Mouse (Mus musculus) embryonic stem cell, embryonic (primary cell): ENCODE data around the gene Synpr.

ENCODE experiments used
- CTCF ChIA-PET, 4 experiments: fragments of 300-600 bp in 2 of 4; fragments of 350-600 bp in 2 of 4; sonication (Branson Sonifier 250); formaldehyde crosslinking; loops; one replicate each; lab custom pipeline; 2022; ENCODE audit warnings: inconsistent platforms in 2 of 4; lab: Charles Lee
- POLR2A ChIA-PET, 4 experiments: fragments of 300-600 bp in 2 of 4; fragments of 350-600 bp in 2 of 4; sonication (Branson Sonifier 250); formaldehyde crosslinking; loops; one replicate each; lab custom pipeline; 2022; ENCODE audit warnings: antibody characterized with exemption in 4 of 4, inconsistent platforms in 1 of 4; lab: Charles Lee

Synpr gene

DNA sequence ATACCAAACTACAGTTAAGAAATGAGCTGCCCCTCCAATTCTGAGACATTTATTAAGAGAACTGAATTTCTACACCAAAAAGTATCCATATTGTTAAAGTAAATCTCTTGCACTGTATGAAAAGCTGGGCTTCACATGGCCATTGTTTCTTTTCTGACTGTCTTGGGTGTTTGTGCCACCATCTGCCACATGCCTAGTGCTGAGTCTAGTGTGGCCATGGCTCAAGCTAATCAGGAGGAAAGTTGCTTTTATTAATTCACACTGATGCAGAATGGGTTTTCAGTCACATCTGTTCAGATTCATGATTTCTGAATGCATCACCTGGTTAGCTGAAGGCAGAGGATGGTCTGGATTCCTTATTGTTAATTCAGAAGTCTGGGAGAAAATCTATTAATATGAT lies 170.4 kb downstream of the Synpr start:
- ChIA-PET CTCF (interaction anchor here in 1 of 4 experiments (0.6 kb wide), 1 partner anchor 37 kb away, joined by 3 read pairs; no protein-coding TSS in a partner anchor), POLR2A (interaction anchor here in 1 of 4 experiments (0.7 kb wide), 1 partner anchor 59 kb away, joined by 3 read pairs; no protein-coding TSS in a partner anchor)

DNA sequence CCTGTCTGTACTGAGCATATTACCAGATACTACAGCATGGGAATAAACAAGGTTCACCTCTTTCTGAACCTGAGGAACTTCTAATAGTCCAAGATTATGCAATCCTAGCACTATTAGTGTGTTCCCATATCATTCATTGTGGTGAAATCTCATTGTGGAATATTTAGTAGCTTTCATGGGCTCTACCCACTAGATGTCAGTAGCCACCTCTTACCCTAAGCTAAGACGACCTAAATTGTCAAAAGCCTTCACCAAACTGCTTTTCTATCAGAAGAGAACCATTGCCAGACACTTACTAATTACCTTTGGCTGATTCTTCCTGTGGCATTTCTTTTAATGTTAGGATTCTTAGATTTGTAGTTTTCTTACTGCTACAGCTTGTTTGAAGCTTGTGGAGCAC lies 174.8 kb downstream of the Synpr start:
- ChIA-PET CTCF (interaction anchor here in 2 of 4 experiments (0.8 to 2.2 kb wide), 3 partner anchors 113 to 458 kb away, joined by 3 to 14 read pairs (median 6); no protein-coding TSS in a partner anchor), POLR2A (no interaction called here)

DNA sequence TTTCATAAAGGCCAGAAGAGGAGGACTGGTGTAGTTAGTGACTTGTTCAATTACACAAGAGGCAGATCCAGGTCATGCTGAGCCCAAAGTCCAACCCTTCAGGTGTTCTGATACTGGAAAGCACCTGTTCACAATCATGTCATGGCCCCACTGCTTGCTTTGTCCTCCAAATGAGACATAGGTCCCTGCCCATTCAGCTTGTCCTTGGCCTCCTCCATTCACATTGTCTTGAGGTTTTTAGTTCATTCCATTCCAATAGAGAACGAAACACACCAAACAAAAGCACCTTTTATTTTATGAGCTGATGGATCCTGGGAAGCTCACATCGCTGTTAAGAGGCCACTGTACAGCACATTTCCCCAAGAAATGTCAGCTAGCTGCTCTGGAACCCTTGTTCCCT lies 184.6 kb downstream of the Synpr start:
- POLR2A ChIA-PET = no interaction called here
- CTCF ChIA-PET = no interaction called here

DNA sequence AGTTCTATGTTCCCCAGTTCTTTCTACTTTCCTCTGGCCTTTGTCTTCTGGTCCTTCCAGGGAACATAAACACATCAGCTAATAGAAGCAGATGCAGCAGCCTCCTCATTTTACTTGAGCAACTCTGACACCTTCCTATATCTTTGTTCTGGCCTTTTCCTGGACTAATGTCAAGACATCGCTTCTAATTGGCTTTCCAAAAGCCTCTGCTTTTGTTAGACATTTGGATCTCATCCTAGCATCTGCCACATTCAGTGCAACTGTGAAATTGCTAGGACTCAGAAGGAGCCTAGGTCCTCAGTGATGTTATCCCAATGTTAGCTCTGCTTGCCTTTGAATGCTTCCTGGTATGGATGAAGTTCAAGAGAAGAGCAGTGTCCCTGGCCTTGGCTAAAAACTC lies 193.2 kb downstream of the Synpr start:
- CTCF ChIA-PET = no interaction called here
- POLR2A ChIA-PET = interaction anchor here in 1 of 4 experiments (1.5 kb wide), 1 partner anchor 10 kb away, joined by 3 read pairs; no protein-coding TSS in a partner anchor

DNA sequence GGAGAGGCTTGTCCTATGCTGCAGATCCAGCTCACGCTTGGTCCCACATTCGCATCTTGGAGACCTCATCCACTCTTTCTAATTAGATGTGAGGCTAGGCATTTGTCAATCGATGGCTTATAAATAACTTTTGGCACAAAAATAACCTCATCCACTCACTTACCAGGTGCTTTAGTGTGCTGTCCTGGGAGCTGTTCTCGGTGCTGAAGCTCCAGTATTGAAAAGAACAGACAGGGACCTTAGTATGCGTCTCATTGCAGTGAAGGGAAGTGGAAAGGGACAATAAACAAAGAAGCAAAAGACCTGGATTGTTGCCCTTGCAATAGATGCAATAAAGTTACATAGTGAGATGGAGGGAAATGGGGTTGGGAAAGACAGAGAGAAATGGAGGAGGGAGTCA lies 220.8 kb downstream of the Synpr start:
- POLR2A ChIA-PET = no interaction called here
- CTCF ChIA-PET = no interaction called here

DNA sequence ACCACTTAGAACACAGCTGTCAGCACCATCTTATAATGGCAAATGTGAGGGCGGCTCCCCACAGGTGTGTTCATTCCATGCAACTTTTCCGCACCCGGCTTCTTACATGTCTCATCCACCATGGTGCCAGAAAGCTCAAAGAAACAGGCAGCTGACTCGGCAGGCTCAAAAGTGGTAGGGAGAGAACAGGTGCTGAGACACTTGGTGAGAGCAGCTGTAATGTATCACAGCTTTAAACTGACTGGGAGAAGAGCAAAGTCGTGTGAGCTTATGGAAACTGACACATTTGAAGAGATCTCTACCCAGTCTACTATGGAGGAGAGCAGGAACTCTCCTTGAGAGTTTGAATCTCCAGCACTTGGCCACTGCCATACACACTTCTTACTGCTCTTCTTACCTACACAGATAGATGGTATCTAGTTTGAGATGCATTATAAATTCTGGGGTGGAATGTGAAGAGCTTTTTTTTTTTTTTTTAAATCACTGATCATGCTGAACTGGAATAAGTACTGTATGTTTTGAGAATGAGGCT lies 234.1 kb downstream of the Synpr start:
- CTCF ChIA-PET = no interaction called here
- POLR2A ChIA-PET = interaction anchor here in 2 of 4 experiments (0.7 to 1.0 kb wide), 2 partner anchors 9 to 43 kb away, joined by 3 to 4 read pairs; no protein-coding TSS in a partner anchor

DNA sequence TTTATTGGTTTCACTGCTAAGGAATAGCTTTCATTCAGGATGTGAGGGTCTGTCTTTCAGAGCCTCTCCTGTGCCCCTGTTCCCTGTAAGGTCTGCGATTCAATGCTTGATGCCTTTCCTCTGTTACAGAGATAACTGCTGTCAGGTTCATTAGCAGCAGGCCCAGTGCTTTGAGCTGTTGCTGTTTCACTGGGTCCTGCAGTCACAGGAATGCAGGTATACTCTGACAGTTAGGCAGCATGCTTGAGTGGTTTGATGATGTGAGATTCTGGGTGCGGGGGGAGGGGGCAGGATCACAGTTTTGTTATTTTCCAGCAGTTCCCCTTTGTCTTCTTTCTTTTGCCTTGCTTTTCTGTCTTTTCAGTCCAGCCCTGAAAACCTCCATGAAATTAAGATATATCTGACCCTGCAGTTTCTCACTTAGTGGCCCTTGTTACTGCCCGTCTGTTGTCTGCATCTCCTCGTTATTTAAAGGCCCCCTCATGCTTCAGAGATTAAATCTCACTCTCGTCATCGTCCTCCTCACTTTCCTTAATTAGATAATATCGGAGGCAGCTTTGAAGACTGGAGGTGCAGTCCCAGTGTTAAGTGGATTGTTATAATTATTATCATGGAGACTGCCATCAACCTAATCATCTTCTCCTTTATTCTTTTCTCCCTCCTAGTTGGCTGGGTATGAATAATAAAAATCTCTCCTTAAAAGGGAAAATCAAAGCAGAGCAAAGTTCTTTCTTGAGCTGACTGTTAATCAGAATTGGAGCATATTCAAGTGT lies 234.8 kb downstream of the Synpr start:
- POLR2A ChIA-PET = interaction anchor here in 2 of 4 experiments (0.6 to 1.0 kb wide), 2 partner anchors 9 to 704 kb away, joined by 3 read pairs; no protein-coding TSS in a partner anchor

DNA sequence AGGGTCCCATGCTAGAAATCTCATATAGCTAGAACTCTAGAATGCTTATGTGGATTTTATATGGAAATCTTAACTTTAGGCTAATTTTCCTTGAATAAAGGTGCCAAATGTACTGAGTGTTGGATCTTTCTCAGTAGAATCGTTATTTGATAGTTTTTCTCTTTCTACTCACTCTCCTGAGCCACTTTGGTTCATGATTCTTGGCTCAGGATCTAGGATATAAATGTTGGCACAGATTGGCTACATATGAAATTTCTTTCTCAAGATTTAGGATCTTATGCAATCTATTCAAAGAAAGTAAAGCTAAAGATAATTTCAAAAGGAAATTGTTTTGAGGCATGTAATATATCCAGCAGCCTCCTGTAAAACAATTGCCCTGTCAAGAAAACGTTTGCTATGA lies 263.2 kb downstream of the Synpr start:
- POLR2A ChIA-PET = no interaction called here
- CTCF ChIA-PET = no interaction called here

More for the DNA sequence above, 234.8 kb downstream of the Synpr start:
- CTCF ChIA-PET = no interaction called here

DNA sequence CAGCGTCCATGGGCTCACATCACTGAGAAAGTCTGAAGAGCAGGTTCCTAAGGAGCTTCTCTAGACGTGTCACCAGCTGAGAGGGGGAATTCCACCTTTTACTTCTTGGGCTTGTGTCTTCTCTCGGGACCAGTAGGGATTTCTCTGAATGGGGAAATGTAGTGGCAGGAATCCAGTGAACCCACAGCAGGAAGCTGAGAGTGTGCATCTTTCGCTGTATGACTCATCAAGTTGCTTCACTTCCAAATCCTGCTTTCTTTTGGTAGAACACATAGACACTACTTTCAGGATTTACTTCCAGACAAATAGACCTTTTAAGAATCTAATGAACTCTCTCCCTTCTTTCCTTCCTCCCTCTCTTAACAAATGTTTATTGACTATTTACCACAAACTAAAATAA lies 266.6 kb downstream of the Synpr start:
- ChIA-PET CTCF (interaction anchor here in 1 of 4 experiments (0.6 kb wide), 1 partner anchor 15 kb away, joined by 4 read pairs; no protein-coding TSS in a partner anchor), POLR2A (no interaction called here)

DNA sequence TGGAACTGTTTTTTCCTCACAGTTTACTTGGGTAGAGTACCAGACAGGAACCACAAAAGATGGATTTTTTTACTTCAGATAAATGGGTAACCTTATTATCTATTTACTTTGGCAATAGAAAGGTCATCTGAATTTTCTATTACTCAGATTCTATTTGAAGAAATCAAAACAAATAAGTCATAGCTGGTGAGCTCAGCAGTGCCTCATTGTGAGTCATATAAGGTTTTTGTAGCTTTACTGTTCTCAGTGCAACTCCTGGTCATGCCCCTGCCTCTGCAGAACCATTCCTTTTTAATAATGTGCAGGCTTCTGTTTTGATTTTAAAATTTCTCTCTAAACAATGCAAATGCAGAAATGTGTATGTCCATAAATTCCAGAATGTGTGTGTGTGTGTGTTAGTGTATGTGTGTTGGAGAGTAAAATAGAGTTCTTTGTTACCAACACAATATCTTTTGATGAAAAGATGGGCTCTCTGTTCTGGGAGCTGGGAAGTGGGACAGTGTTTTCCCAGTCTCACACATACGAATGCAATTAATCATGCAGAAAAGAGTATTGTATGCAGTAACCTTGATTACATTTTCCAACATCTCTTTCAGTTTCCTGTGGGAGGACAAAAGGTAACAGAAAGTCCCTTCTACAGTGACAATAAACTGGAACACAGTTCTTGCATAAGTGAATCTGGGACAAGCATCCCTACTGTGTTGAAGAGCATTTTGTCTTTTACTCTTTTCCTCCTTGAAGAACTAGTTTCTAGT lies 269.2 kb downstream of the Synpr start:
- POLR2A ChIA-PET = interaction anchor here in 1 of 4 experiments (0.5 kb wide), 1 partner anchor 357 kb away, joined by 3 read pairs; no protein-coding TSS in a partner anchor
- CTCF ChIA-PET = no interaction called here

DNA sequence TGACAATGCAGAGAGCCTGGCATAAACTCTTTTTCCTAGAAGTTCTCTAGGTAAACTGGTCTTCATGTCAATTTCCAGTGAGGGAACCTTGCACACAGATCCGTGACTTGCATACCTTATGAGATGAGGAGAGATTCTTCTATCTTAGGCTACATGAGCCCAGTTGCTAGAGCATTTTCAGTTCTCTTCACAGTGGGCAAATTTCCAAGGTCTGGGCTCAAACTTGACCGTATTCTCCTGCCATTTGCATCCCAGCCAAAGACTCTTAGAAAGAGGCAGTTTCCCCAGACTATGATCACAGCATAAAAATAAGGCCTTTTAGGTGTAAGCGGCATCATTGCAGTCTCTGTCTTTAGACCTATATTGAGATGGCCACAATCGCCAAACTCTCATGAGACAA lies 270.1 kb downstream of the Synpr start:
- POLR2A ChIA-PET = no interaction called here
- CTCF ChIA-PET = no interaction called here

DNA sequence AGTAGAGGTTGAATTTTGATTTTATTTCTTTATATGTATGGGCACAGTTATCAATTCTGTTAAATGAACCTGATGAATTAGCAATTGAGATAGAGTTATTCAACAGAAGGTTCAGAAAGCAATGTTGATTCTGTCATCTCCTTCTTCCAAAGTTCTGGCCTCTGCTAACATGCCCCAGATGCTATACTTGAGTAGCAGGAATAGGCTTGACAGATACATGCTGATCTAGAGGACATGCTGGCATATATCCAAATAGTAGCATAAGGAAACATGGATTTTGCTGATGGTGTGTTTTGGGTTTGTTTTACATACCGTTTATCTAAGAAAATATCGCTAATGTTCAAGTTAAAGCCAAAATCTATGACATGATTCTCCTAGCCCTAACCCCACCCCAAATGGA lies 273.5 kb downstream of the Synpr start:
- POLR2A ChIA-PET = no interaction called here
- CTCF ChIA-PET = interaction anchor here in 1 of 4 experiments (0.6 kb wide), 1 partner anchor 262 kb away, joined by 3 read pairs; no protein-coding TSS in a partner anchor

DNA sequence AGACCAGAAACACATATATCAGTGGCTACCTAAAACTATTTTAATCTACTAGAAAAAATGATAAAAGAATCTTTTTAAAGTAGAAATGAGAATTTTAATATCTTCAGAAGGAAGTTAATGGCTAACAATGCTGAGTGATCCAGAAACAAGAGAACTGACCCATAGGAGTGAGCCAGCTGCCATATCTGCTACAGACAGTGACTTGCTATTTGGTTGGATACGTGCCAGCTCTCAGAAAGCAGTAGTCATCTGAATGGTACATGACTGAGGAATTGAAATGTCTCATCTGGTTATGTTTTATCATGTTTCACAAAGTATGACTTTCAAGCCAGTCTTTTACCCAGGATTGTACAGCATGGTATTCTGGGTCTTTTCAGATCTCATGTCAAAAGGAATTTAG lies 282.7 kb downstream of the Synpr start:
- ChIA-PET POLR2A (no interaction called here), CTCF (no interaction called here)

DNA sequence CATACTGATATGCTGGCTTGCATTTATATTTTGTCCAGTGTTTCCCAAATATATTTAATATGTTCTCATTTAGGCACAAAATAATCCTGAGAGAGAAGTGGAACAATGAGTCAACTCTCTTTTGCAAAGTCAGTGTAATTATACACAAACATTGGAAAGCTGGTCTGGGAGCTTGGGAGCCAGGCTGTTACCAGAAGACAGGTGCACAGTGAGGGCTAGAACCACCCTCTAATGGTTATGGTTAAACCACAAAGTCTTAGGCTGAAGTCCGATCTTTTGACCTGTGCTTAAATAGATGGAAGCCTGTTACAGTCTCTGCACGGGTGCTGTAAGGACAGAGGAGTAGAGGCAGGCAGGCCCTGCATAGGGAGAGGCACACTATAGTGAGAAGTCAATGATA lies 283.4 kb downstream of the Synpr start:
- CTCF ChIA-PET = no interaction called here
- POLR2A ChIA-PET = no interaction called here

DNA sequence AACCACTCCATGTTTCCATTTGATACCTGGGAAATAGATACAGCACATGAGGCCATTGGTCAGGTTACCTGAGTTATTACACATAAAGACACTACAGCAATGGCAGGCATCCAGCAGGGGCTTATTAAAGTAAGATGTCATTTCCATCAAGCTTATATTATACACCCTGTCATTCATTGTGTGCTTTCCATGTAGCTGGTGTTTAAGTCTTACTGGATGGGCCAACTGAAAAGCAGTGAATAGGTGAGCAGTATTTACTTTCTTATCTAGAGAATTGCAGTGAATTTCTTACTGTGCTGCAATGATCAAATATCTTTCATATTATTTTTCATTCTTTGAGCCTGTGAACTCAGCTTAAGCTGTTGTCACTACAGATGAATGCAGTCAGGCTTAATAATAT lies 287.4 kb downstream of the Synpr start:
- POLR2A ChIA-PET = no interaction called here
- CTCF ChIA-PET = interaction anchor here in 1 of 4 experiments (1.0 kb wide), 1 partner anchor 112 kb away, joined by 3 read pairs; no protein-coding TSS in a partner anchor

DNA sequence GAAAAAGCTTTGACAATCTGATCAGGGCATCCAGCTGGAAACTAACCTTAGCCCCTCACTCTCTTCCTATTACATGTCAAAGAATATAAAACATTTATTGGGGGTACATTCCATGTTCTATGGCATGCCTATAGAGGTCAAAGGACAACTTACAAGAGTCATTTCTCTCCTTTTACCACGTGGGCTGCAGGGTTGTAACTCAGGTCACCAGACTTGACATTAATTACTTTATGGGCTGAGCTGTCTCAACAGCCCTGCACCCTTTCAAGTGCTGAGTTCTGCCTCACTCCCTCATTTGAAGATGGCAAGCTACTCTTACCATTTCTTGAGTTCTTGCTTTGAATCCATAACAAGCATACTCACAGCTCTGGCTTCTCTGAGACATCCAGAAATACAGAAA lies 287.9 kb downstream of the Synpr start:
- CTCF ChIA-PET = interaction anchor here in 1 of 4 experiments (1.0 kb wide), 1 partner anchor 113 kb away, joined by 3 read pairs; no protein-coding TSS in a partner anchor
- POLR2A ChIA-PET = no interaction called here

DNA sequence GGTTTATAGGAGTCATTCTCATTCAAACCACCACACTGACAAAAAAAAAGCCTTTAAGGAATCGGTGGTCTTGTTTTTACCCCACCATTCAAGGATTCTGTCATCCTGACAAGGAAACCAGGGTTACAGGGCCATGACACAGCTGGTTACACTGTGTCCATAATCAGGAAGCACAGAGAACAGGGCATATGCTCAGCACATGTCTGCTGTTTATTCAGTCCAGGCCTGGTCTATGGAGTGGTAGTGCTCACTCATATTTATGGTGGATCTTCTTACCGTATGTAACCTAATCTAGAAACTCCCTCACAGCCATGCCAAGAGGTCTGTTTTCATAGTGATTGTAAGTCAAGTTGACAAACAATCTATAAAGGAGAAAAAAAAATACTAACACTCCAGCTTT lies 293.5 kb downstream of the Synpr start:
- CTCF ChIA-PET = interaction anchor here in 1 of 4 experiments (0.7 kb wide), 1 partner anchor 82 kb away, joined by 3 read pairs; no protein-coding TSS in a partner anchor
- POLR2A ChIA-PET = no interaction called here

DNA sequence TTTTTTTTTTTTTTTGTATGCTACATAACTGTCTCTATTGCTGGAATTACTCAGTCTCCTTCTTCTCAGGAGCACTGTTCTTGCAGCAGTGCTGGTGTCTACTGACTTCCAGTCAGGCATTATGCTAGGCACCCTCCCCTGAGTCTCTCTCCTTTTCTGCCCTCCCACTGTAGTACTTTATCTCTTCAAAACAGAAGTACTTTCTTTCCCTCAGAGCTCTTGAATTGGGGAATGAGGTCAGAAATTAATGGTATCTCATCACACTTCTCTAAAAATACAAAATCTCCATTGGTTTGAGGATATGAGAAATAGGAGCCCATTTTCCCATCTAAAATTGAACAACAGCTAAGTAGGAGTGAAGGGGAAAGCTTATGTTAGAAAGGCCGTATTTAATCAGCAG lies 294.2 kb downstream of the Synpr start:
- ChIA-PET CTCF (interaction anchor here in 1 of 4 experiments (0.7 kb wide), 1 partner anchor 83 kb away, joined by 3 read pairs; no protein-coding TSS in a partner anchor), POLR2A (no interaction called here)

DNA sequence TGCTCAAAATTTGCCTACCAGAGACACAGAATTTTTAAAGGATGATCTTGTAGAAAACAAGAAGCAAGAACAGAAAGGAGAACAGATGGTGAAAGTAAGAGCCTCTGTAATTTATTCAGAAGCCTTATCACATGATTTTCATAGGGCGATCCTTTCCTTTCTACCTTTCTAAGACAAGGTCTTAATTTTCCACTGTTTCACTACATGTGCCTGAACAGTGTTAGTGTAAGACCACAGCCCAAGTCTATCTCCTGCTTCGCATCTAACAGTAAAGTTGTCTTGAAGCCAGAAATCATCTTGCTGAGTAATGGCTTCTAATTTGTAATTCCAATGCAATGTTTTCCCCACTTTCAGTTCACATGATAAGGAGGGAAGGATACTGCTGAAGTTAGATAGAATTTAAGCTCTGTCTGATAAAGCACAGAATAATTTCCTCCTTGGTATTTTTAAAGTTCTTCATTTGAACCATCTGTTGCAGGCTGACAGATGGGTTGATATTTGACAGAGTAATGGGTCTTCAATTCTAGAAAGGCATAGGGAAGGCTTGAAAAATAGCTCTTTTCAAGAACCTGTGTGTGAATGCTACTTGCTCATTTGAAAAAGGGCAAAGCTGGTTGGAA lies 308.9 kb downstream of the Synpr start:
- POLR2A ChIA-PET = no interaction called here
- CTCF ChIA-PET = no interaction called here
